Mouse (Mus musculus) heart, adult 2 months (tissue): ENCODE data around the gene Qsox1. TPM values are rescaled to one million over a fixed set of nuclear protein-coding genes. Genes with fewer than 3 reads are reported as not detected.
A peak's percentile ranks its signal among the peaks of the same experiment; 100 is the strongest.

Source experiments
- DNase-seq, 2 experiments: peaks; one replicate each; pipeline ENCODE4 v3.0.0; 2021
- H3K27ac ChIP-seq: fragments of 200-600 bp; 2 replicates; pipeline ENCODE4 v1.8.1; 2022
- H3K27me3 ChIP-seq: fragments of 200-500 bp; 2 replicates; pipeline ENCODE4 v1.6.1; 2012; ENCODE audit warnings: mild to moderate bottlenecking, low read length, inconsistent platforms, mixed read lengths; ENCODE audit not compliant: control insufficient read depth, insufficient read depth
- H3K36me3 ChIP-seq: fragments of 200-500 bp; 2 replicates; pipeline ENCODE4 v1.6.1; 2012; ENCODE audit warnings: low read length, inconsistent platforms; ENCODE audit not compliant: control insufficient read depth, insufficient read depth
- H3K4me1 ChIP-seq: fragments of 200-500 bp; 2 replicates; pipeline ENCODE4 v1.6.1; 2011; ENCODE audit warnings: low read length; ENCODE audit not compliant: control insufficient read depth, insufficient read depth
- H3K4me3 ChIP-seq: fragments of 200-600 bp; 2 replicates; pipeline ENCODE4 v1.8.1; 2022
- H3K79me2 ChIP-seq: fragments of 200-500 bp; replicated peaks from 2 replicates; pipeline ENCODE4 v1.6.1; 2012; ENCODE audit warnings: mild to moderate bottlenecking, inconsistent platforms, low read length, moderate library complexity, mixed read lengths; ENCODE audit not compliant: control insufficient read depth, insufficient read depth
- H3K9ac ChIP-seq: fragments of 200-500 bp; 2 replicates; pipeline ENCODE4 v1.6.1; 2012; ENCODE audit warnings: low read depth, mild to moderate bottlenecking, control low read depth, inconsistent platforms, low read length, mixed read lengths
- CTCF ChIP-seq: fragments of 200-600 bp; IDR thresholded peaks from 2 replicates; pipeline ENCODE4 v1.8.1; 2022; ENCODE audit warnings: antibody characterized with exemption, mild to moderate bottlenecking, moderate library complexity
- EP300 ChIP-seq: fragments of 200-500 bp; IDR thresholded peaks from 2 replicates; pipeline ENCODE4 v1.6.1; 2011; ENCODE audit warnings: low read depth, low read length, control low read depth; ENCODE audit not compliant: insufficient read depth
- POLR2A ChIP-seq: fragments of 200-500 bp; IDR thresholded peaks from 2 replicates; pipeline ENCODE4 v1.6.1; 2011; ENCODE audit warnings: mild to moderate bottlenecking, low read depth, low read length, control low read depth; ENCODE audit not compliant: insufficient read depth
- WGBS: fragments of 180-500 bp; shearing (Covaris S2); methylation state at CpG from one replicate; pipeline ENCODE4 v1.1.7; 2018; 5-methylcytosine and 5-hydroxymethylcytosine counted together
- intact Hi-C: fragments of 180-260 bp; cut with DNase I; formaldehyde crosslinking; loops from one replicate; pipeline ENCODE4 v1.15.1; 2025
- polyA plus RNA-seq: library from polyadenylated mRNA; depleted of rRNA; stranded (reverse); fragments of >200 nt; gene quantifications from 2 replicates; pipeline ENCODE4 v1.2.3, GENCODE M21; 2012
- total RNA-seq, 2 experiments: library from RNA; stranded (reverse); gene quantifications; 2 replicates each; pipeline ENCODE4 v1.2.3; 2021

The Qsox1 gene
- total and polyA plus RNA-seq, 3 experiments: 33.3 to 48.6 (median 35.9) TPM

- Histone ChIP-seq H3K27ac (no peak overlapping the region), H3K4me1 (no peaks in the 10 kb centered on the region), H3K36me3 (no peaks in the 10 kb centered on the region), H3K27me3 (no peaks in the 10 kb centered on the region), H3K4me3 (no peak overlapping the region), H3K79me2 (no peaks in the 10 kb centered on the region), H3K9ac (no peak overlapping the region)
- DNase-seq: no peak
- intact Hi-C loops: no loop called here
- TF ChIP-seq POLR2A (no peak), EP300 (no peak), CTCF (no peak)
- 86% methylated on average over 4 of the region's 4 CpGs for WGBS
Measured at GRCm38 (mm10) chr1:155825940-155826716, 13.4 kb upstream of the Qsox1 start.

GRCm38 (mm10) chr1:155820646-155821045, 8.0 kb upstream of the Qsox1 start:
- DNase-seq: no peak
- Histone ChIP-seq H3K79me2 (no peaks in the 10 kb centered on the region), H3K4me3 (no peak overlapping the region), H3K4me1 (no peaks in the 10 kb centered on the region), H3K27ac (no peak overlapping the region), H3K36me3 (no peaks in the 10 kb centered on the region), H3K9ac (no peak overlapping the region), H3K27me3 (no peaks in the 10 kb centered on the region)
- intact Hi-C loops: no loop called here
- TF ChIP-seq POLR2A: no peak
- TF ChIP-seq CTCF: no peak
- TF ChIP-seq EP300: no peak
- 89% methylated on average over 5 of the region's 5 CpGs for WGBS

GRCm38 (mm10) chr1:155816167-155816566, 3.5 kb upstream of the Qsox1 start:
- intact Hi-C loops: loop anchor here (10.0 kb wide), 1 partner anchor 219 kb away; the partner anchor contains the start of genes Tor1aip1 and Tor1aip2
- TF ChIP-seq CTCF (no peak), EP300 (no peak), POLR2A (no peak)
- no peaks in the 10 kb centered on the region for H3K36me3 ChIP-seq
- WGBS: 29% methylated on average over 2 of the region's 2 CpGs
- H3K27me3 ChIP-seq: no peaks in the 10 kb centered on the region
- no peak for DNase-seq
- peaks cover 2% of the 10 kb centered on the region for H3K4me1 ChIP-seq
- no peaks in the 10 kb centered on the region for H3K79me2 ChIP-seq
- no peak overlapping the region for H3K4me3 ChIP-seq
- H3K27ac ChIP-seq: no peak overlapping the region
- no peak overlapping the region for H3K9ac ChIP-seq

GRCm38 (mm10) chr1:155811995-155812580, 601 bp downstream of the Qsox1 start:
- TF ChIP-seq POLR2A (no peak), CTCF (no peak), EP300 (no peak)
- intact Hi-C loops: loop anchor here (5.0 to 10.0 kb wide), 2 partner anchors 160 to 223 kb away; partner anchors contain the start of genes Cep350, Tor1aip1 and Tor1aip2
- H3K27ac ChIP-seq: peak overlapping the region; percentile 80
- WGBS: 2% methylated on average over 22 of the region's 22 CpGs
- H3K4me3 ChIP-seq: peak overlapping the region; percentile 92
- DNase-seq: no peak
- no peaks in the 10 kb centered on the region for H3K79me2 ChIP-seq
- H3K4me1 ChIP-seq: peaks cover 7% of the 10 kb centered on the region
- H3K27me3 ChIP-seq: no peaks in the 10 kb centered on the region
- H3K36me3 ChIP-seq: no peaks in the 10 kb centered on the region; the same call in 1 of the 2 replicates
- H3K9ac ChIP-seq: peak overlapping the region; percentile 91

GRCm38 (mm10) chr1:155810616-155811015, 2.1 kb downstream of the Qsox1 start:
- intact Hi-C loops: loop anchor here (5.0 to 10.0 kb wide), 2 partner anchors 162 to 224 kb away; partner anchors contain the start of genes Cep350, Tor1aip1 and Tor1aip2
- no peak for TF ChIP-seq POLR2A
- no peak overlapping the region for H3K9ac ChIP-seq
- peaks cover 10% of the 10 kb centered on the region for H3K4me1 ChIP-seq
- no peaks in the 10 kb centered on the region for H3K79me2 ChIP-seq
- WGBS: 50% methylated on average over 7 of the region's 7 CpGs
- no peak overlapping the region for H3K4me3 ChIP-seq
- no peaks in the 10 kb centered on the region; the same call in 1 of the 2 replicates for H3K36me3 ChIP-seq
- no peaks in the 10 kb centered on the region for H3K27me3 ChIP-seq
- H3K27ac ChIP-seq: peak overlapping the region; percentile 53
- peak in 1 of 2 experiments; percentile 24 for DNase-seq
